9 mouse cellular contexts compared by ENCODE assay signal in genomic region chr2:174283341-174283740, GRCm38 (mm10). TPM values are rescaled to one million over a fixed set of nuclear protein-coding genes. Genes with fewer than 3 reads are reported as not detected.
DNase-seq lines count a peak whose midpoint lies in the region; ATAC-seq lines count a peak whose summit lies in the region.
"Had no signal": no experiment of that assay in that cellular context is flagged by ENCODE, and none has a peak within 500 bp of the region (broad histone marks: within the 10 kb centered on the region; RNA-seq: fewer than 3 reads in every experiment).

No protein-coding gene starts in this region.

- no peak overlapping the region for H3K9ac ChIP-seq in kidney, embryonic 16.5 days (replicated peaks; ENCODE audit: low read length)
- H3K9ac ChIP-seq in forebrain, embryonic 11.5 days (ENCODE audit: low read length), result no peak overlapping the region
- H3K9ac ChIP-seq in limb, embryonic 11.5 days (ENCODE audit: low read length), result no peak overlapping the region
- no peak overlapping the region for H3K9ac ChIP-seq in neural tube, embryonic 15.5 days (replicated peaks)

- H3K4me2 ChIP-seq in kidney, embryonic 16.5 days (replicated peaks; ENCODE audit: low read depth, low read length), result peak overlapping the region; percentile 51
- peak overlapping the region; percentile 52 for H3K4me2 ChIP-seq in forebrain, embryonic 11.5 days (ENCODE audit: low read depth, low read length, severe bottlenecking)
- H3K4me2 ChIP-seq in limb, embryonic 11.5 days (ENCODE audit: low read depth, severe bottlenecking), result peak overlapping the region; percentile 47; the same call in 1 of the 2 replicates
- H3K4me2 ChIP-seq in neural tube, embryonic 15.5 days, result peak overlapping the region; percentile 56

- 49% methylated on average over 11 of the region's 11 CpGs for WGBS in kidney, embryonic 16.5 days
- 50% methylated on average over 11 of the region's 11 CpGs for WGBS in forebrain, embryonic 11.5 days
- WGBS in limb, embryonic 11.5 days, result 55% methylated on average over 11 of the region's 11 CpGs
- WGBS in neural tube, embryonic 15.5 days, result 58% methylated on average over 11 of the region's 11 CpGs

- ATAC-seq in kidney, embryonic 16.5 days (ENCODE audit: low FRiP score, low TSS enrichment), result no peak
- ATAC-seq in forebrain, embryonic 11.5 days (replicated peaks; ENCODE audit: low FRiP score), result no peak
- no peak for ATAC-seq in limb, embryonic 11.5 days (ENCODE audit: insufficient number of reproducible peaks, low FRiP score, low TSS enrichment, low read depth)
- ATAC-seq in neural tube, embryonic 15.5 days (ENCODE audit: low FRiP score), result 0 out of 2 replicates have a peak, but pooled peaks have one; percentile 14
- no peak for ATAC-seq in megakaryocyte-erythroid progenitor cell, adult 5-6 weeks (replicated peaks; ENCODE audit: low FRiP score, low TSS enrichment, poor library complexity, severe bottlenecking)

- no peak for DNase-seq in kidney, postnatal 36 days
- no peak for DNase-seq in forebrain, embryonic 11.5 days (ENCODE audit: low spot score)
- DNase-seq in limb, embryonic 11.5 days (ENCODE audit: low spot score), result no peak
- DNase-seq in layer of hippocampus, adult 9-11 months, result no peak
- DNase-seq in kidney, adult 11 months, result no peak

- peak overlapping the region; percentile 37 for H3K4me3 ChIP-seq in kidney, embryonic 16.5 days (ENCODE audit: low read length)
- H3K4me3 ChIP-seq in forebrain, embryonic 11.5 days (ENCODE audit: low read depth, low read length), result peak overlapping the region; percentile 14; the same call in 1 of the 2 replicates
- no peak overlapping the region for H3K4me3 ChIP-seq in limb, embryonic 11.5 days (ENCODE audit: low read depth, low read length)
- H3K4me3 ChIP-seq in neural tube, embryonic 15.5 days (replicated peaks), result peak overlapping the region; percentile 36
- H3K4me3 ChIP-seq: erythroblast, embryonic 14.5 days had no signal

- peaks cover 34% of the 10 kb centered on the region for H3K9me3 ChIP-seq in kidney, embryonic 16.5 days (ENCODE audit: low read length)
- H3K9me3 ChIP-seq in forebrain, embryonic 11.5 days (ENCODE audit: control insufficient read depth, low read length), result peaks cover 22% of the 10 kb centered on the region; the same call in 1 of the 2 replicates
- peaks cover 12% of the 10 kb centered on the region for H3K9me3 ChIP-seq in limb, embryonic 11.5 days (ENCODE audit: control insufficient read depth, low read length)
- 0 out of 2 replicates have a peak, but pooled peaks cover 11% of the 10 kb centered on the region for H3K9me3 ChIP-seq in neural tube, embryonic 15.5 days (replicated peaks)

- 0 out of 2 replicates have a peak, but pooled peaks cover 3% of the 10 kb centered on the region for H3K4me1 ChIP-seq in kidney, embryonic 16.5 days (ENCODE audit: insufficient read depth, low read length)
- H3K4me1 ChIP-seq in forebrain, embryonic 11.5 days (replicated peaks; ENCODE audit: control insufficient read depth, insufficient read depth, low read length), result 0 out of 2 replicates have a peak, but pooled peaks cover 1% of the 10 kb centered on the region
- no peaks in the 10 kb centered on the region for H3K4me1 ChIP-seq in limb, embryonic 11.5 days (ENCODE audit: control insufficient read depth, insufficient read depth, low read length)
- H3K4me1 ChIP-seq in neural tube, embryonic 15.5 days, result peaks cover 13% of the 10 kb centered on the region

- H3K27ac ChIP-seq in kidney, embryonic 16.5 days (ENCODE audit: low read length), result no peak overlapping the region
- H3K27ac ChIP-seq in forebrain, embryonic 11.5 days (ENCODE audit: low read depth, low read length), result no peak overlapping the region
- no peak overlapping the region for H3K27ac ChIP-seq in limb, embryonic 11.5 days (replicated peaks; ENCODE audit: low read depth, low read length)
- no peak overlapping the region for H3K27ac ChIP-seq in neural tube, embryonic 15.5 days (replicated peaks)

- peaks cover 46% of the 10 kb centered on the region for H3K27me3 ChIP-seq in kidney, embryonic 16.5 days (ENCODE audit: insufficient read depth, low read length)
- peaks cover 40% of the 10 kb centered on the region for H3K27me3 ChIP-seq in forebrain, embryonic 11.5 days (ENCODE audit: control insufficient read depth, insufficient read depth, low read length)
- peaks cover 34% of the 10 kb centered on the region for H3K27me3 ChIP-seq in limb, embryonic 11.5 days (ENCODE audit: control insufficient read depth, insufficient read depth, low read length)
- H3K27me3 ChIP-seq in neural tube, embryonic 15.5 days (replicated peaks), result peaks cover 47% of the 10 kb centered on the region

- H3K36me3 ChIP-seq in kidney, embryonic 16.5 days (ENCODE audit: insufficient read depth, low read length), result peaks cover 76% of the 10 kb centered on the region
- H3K36me3 ChIP-seq in forebrain, embryonic 11.5 days (ENCODE audit: control insufficient read depth, insufficient read depth, low read length), result peaks cover 29% of the 10 kb centered on the region
- H3K36me3 ChIP-seq in limb, embryonic 11.5 days (ENCODE audit: control insufficient read depth, insufficient read depth, low read length), result peaks cover 35% of the 10 kb centered on the region
- peaks cover 42% of the 10 kb centered on the region for H3K36me3 ChIP-seq in neural tube, embryonic 15.5 days

RNA-seq across cellular contexts. Expression of gene Gnas, which starts 0.8 kb away (rescaled TPM):
- 743 and 1,325 TPM in 2 replicates for polyA plus RNA-seq in kidney, embryonic 16.5 days (2015; fragmentation: Nextera tagmentation; extraction: Ambion mirVana)
- polyA plus RNA-seq in forebrain, embryonic 11.5 days (2014; fragmentation: Nextera tagmentation; extraction: Ambion mirVana), result 1,123 and 1,194 TPM in 2 replicates
- 1,406 and 1,468 TPM in 2 replicates for polyA plus RNA-seq in limb, embryonic 11.5 days (2014; fragmentation: Nextera tagmentation; extraction: Ambion mirVana)
- 1,725 and 1,770 TPM in 2 replicates for polyA plus RNA-seq in neural tube, embryonic 15.5 days (2015; fragmentation: Nextera tagmentation; extraction: Ambion mirVana)
- 439 and 465 TPM in 2 replicates for total RNA-seq in megakaryocyte-erythroid progenitor cell, adult 5-6 weeks (2014; fragmentation: Nextera tagmentation)
- total RNA-seq in megakaryocyte-erythroid progenitor cell, adult 5-6 weeks (2017), result 227 and 273 TPM in 2 replicates
